Mouse (Mus musculus) leukemia stem cell, adult 10-12 weeks (primary cell): ENCODE results near the gene Bcas1. TPM values are rescaled to one million over a fixed set of nuclear protein-coding genes. Genes with fewer than 3 reads are reported as not detected.

Source experiments
- polyA plus RNA-seq: library from polyadenylated mRNA; stranded (reverse); fragments of >175 nt; gene quantifications from 2 replicates; pipeline ENCODE4 v1.2.3, GENCODE M21; 2012; ENCODE audit warnings: low replicate concordance

Bcas1 gene
- 0.68 TPM in 1 of 2 replicates, not detected in the other for polyA plus RNA-seq

DNA sequence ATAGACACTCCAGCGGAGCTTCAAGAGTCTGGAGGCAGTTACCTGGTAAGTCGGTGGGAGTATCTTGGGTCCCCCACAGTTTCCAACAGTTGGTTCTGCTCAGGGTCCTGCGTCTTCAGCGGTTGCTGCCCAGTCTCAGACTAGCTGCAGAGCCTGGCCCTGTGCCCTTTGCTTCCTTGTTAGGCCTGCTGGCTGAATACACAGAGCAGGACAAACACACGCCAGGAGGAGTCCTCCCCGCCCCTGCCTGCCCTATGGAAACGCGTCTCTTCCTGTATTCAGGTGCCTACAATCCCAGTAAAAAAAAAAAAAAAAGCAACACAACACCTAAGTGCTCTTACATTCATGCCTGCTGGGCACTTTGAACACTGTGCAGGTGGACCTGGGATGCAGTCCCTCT is at the start of gene Bcas1:
TSS of gene Bcas1 (minus strand) at position 142 of the 400 bp plus-strand sequence.

Other genes with a start within 250 kb of the Bcas1 start
- gene Pfdn4, start 68.6 kb upstream of the Bcas1 start, polyA plus RNA-seq, result 4.7 and 6.3 TPM in 2 replicates
- not detected in 2 replicates for gene Cyp24a1, start 69.3 kb upstream of the Bcas1 start, polyA plus RNA-seq
- not detected in 2 replicates for gene 4930470P17Rik, start 174.2 kb upstream of the Bcas1 start, polyA plus RNA-seq